Mouse (Mus musculus) E14TG2a.4 (cell line): ENCODE measurements around the gene Tspan9.

Source experiments
- CTCF ChIP-seq: conservative IDR thresholded peaks from 2 replicates; pipeline ENCODE4 v1.5.1; 2014; ENCODE audit warnings: low read length
- NANOG ChIP-seq: IDR thresholded peaks from 2 replicates; pipeline ENCODE4 v1.6.1; 2014; ENCODE audit warnings: borderline replicate concordance, low read length, mixed read lengths

- TF ChIP-seq CTCF (no peak), NANOG (no peak)
Observed at GRCm38 (mm10) chr6:128015304-128015703, 128.1 kb downstream of the Tspan9 start.
